Mouse (Mus musculus) ES-E14 (cell line): ENCODE measurements at regions not wholly inside any gene's neighbourhood (a gene's known extent, or its start where the extent isn't known, plus 50 kb on each side); places are given as distances from the start of the nearest gene placed in this dataset.
"Not testable (repeated sequence)": the region's sequence is repeated elsewhere in the genome, so short reads cannot be mapped to it uniquely, and the experiment has no call there.

Source experiments
- CHD2 ChIP-seq: IDR thresholded peaks from 2 replicates; pipeline ENCODE4 v1.6.1; 2014; ENCODE audit warnings: mild to moderate bottlenecking, low read depth, low read length, inconsistent platforms
- HCFC1 ChIP-seq: IDR thresholded peaks from 2 replicates; pipeline ENCODE4 v1.6.1; 2012; ENCODE audit warnings: low read length, inconsistent platforms, borderline replicate concordance; ENCODE audit not compliant: insufficient read depth

DNA sequence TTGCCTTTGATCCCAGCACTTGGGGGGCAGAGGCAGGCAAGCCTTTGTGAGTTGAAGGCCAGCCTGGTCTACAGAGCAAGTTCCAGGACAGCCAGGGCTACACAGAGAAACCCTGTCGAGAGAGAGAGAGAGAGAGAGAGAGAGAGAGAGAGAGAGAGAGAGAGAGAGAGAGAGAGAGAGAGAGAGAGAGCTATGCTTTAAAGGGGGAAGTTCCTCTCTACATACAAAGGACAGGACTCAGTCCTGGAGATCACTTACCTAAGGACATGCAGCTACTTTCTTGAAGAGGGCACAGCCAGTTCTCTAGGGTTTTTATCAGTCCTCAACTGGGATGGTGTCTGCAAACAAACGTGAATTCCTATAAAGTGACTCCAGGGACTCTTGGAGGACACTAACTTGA lies 92.3 kb downstream of the Otx2 start:
- not testable (repeated sequence) for TF ChIP-seq HCFC1, CHD2
